Mouse (Mus musculus): ENCODE data around the gene Pdgfa.

DNA sequence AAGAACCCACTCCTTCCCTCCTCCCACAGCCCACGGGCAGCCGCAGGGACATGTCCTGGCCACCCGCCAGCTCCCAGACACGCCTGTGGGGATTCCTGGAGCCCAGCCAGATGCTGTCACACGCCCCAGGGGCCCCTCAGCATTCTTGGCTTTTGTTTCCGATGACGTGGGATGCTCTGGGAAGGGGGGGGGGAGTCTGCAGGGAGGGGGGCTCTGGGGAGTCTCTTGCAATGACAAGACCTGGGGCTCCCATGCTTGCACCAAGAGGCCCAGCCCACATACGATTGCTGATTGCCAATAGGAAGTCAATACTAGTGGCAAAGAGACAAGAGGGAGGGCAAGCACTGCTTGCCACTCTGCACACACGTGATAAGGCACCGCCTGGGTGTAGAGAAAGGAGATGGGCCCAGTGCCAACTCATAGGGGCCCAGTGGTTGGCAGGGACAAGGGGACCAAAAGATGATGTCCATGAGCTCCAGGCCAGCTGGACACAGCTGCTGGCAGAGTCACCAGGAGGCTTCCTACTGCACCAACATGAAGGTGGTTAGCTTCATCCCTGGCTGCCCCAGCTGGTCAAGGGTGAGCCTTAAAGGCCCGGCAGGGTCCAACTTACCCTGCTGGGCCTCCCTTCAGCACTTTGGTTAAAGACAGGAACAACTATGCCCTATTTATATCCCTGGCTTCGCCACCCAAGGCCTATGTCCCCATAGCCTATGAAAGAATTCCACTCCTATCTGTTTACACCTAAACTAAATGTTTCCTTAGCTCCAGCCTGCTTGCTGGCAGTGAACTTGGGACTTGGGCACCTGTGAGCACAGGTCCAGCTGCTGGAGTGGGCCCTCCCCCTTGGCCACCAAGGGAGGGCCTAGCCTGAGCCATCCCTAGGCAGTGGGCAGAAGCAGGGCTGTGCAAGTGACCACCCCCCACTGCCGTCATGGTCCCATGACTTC is 48.9 kb downstream of the Pdgfa start:
- TF ChIP-seq CTCF (IDR thresholded peaks at IDR 0.05; ENCODE audit: borderline replicate concordance, control insufficient read depth, extremely low read depth, insufficient read depth, low read length, poor library complexity) (no peak), POLR2A (IDR thresholded peaks at IDR 0.05; ENCODE audit: control insufficient read depth, extremely low read depth, insufficient read depth, low read length, poor library complexity) (no peak)

Measured in thymus, adult 2 months (tissue).